In the genomic region with DNA sequence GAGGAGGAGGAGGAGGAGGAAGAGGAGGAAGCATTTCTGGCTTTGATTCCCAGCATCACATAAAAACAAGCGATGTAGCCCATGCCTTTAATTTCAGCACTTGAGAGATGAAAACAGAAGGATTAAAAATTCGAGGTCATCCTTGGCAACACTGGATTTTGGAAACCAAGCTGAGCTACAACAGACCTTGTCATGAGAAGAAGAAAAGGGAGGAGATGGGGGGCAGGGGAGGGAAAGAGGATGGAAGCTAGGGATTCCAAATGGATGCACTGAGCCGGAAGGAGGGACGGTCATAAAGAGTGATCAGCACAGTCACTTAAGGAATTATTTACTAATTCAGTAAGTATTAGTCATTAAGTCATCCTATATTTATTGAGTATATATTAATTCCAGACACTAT, we compare ENCODE assay signal across 27 mouse cellular contexts.
"Had no signal": no experiment of that assay in that cellular context is flagged by ENCODE, and none has a peak within 500 bp of the region (broad histone marks: within the 10 kb centered on the region; RNA-seq: fewer than 3 reads in every experiment).

No protein-coding gene starts in this region.

- H3K4me1 ChIP-seq: intestine, embryonic 15.5 days; limb, embryonic 10.5 days; limb, embryonic 12.5 days had no signal

- ATAC-seq: inflammation-experienced regulatory T-cells, adult 6 months; intestine, embryonic 15.5 days; intestine, postnatal 0 days; liver, postnatal 0 days had no signal

- H3K27me3 ChIP-seq: hindbrain, embryonic 12.5 days; intestine, embryonic 15.5 days; limb, embryonic 12.5 days; liver, embryonic 13.5 days; liver, embryonic 15.5 days had no signal

- H3K4me3 ChIP-seq: gastrocnemius, adult 2 months; heart, adult 2 months; hindbrain, embryonic 10.5 days; hindbrain, embryonic 12.5 days; intestine, embryonic 15.5 days; layer of hippocampus, adult 2 months; left cerebral cortex, adult 2 months; limb, embryonic 10.5 days; limb, embryonic 12.5 days; liver, embryonic 13.5 days; liver, embryonic 15.5 days had no signal

- H3K4me2 ChIP-seq: heart, embryonic 11.5 days; hindbrain, embryonic 12.5 days; hindbrain, embryonic 14.5 days; intestine, embryonic 15.5 days; limb, embryonic 12.5 days; liver, embryonic 11.5 days; liver, embryonic 13.5 days; liver, embryonic 15.5 days had no signal

- H3K9me3 ChIP-seq: hindbrain, embryonic 10.5 days; hindbrain, embryonic 12.5 days; intestine, embryonic 15.5 days; limb, embryonic 10.5 days; limb, embryonic 12.5 days; liver, embryonic 13.5 days; liver, embryonic 15.5 days had no signal

- DNase-seq: gastrocnemius, adult 2 months; gastrocnemius, postnatal 10 days; gastrocnemius, postnatal 25 days; heart, adult 2 months; heart, postnatal 10 days; heart, postnatal 4 days; kidney, adult 18-20 months; kidney, adult 8-10 months; kidney, postnatal 10 days; kidney, postnatal 25 days; kidney, postnatal 4 days; liver; liver, embryonic 13.5 days; liver, postnatal 0 days had no signal

- H3K9ac ChIP-seq: hindbrain, embryonic 12.5 days; hindbrain, embryonic 14.5 days; intestine, embryonic 15.5 days; limb, embryonic 12.5 days; liver, embryonic 13.5 days; liver, embryonic 15.5 days; liver, postnatal 0 days had no signal

- H3K27ac ChIP-seq: gastrocnemius, adult 2 months; heart, adult 2 months; hindbrain, embryonic 10.5 days; hindbrain, embryonic 12.5 days; hindbrain, embryonic 14.5 days; intestine, embryonic 15.5 days; layer of hippocampus, adult 2 months; left cerebral cortex, adult 2 months; limb, embryonic 10.5 days; limb, embryonic 12.5 days; liver, embryonic 13.5 days; liver, embryonic 15.5 days had no signal

- H3K36me3 ChIP-seq: hindbrain, embryonic 10.5 days; hindbrain, embryonic 12.5 days; intestine, embryonic 15.5 days; limb, embryonic 10.5 days; limb, embryonic 12.5 days; liver, embryonic 13.5 days; liver, embryonic 15.5 days had no signal
